Mouse (Mus musculus) CH12.LX (cell line): ENCODE measurements around the gene Spag6. TPM values are rescaled to one million over a fixed set of nuclear protein-coding genes. Genes with fewer than 3 reads are reported as not detected.

Experiments
- DNase-seq: peaks from one replicate; pipeline ENCODE4 v3.0.0-alpha.2; 2013; ENCODE audit errors: extremely low read depth
- H3K27ac ChIP-seq: 2 replicates; pipeline ENCODE4 v1.5.1; 2012; ENCODE audit warnings: low read depth, mild to moderate bottlenecking, control low read depth, moderate library complexity; ENCODE audit not compliant: insufficient read depth
- H3K27me3 ChIP-seq: replicated peaks from 2 replicates; pipeline ENCODE3; 2012; ENCODE audit warnings: inconsistent platforms
- H3K36me3 ChIP-seq, 2 experiments: replicated peaks in 1 of 2; 2 replicates each; pipeline versions ENCODE3 to v1.6.1; 2012; ENCODE audit warnings: inconsistent platforms in 1 of 2, low read length in 1 of 2, mild to moderate bottlenecking in 1 of 2, mixed read lengths in 1 of 2, moderate library complexity in 1 of 2; ENCODE audit not compliant: control insufficient read depth in 1 of 2, insufficient read depth in 1 of 2
- H3K4me1 ChIP-seq, 2 experiments: 2 replicates each; pipeline ENCODE4 v1.6.1; 2012; ENCODE audit warnings: inconsistent platforms in 1 of 2, moderate library complexity in 1 of 2; ENCODE audit not compliant: insufficient read depth in 2 of 2, control insufficient read depth in 1 of 2
- H3K4me2 ChIP-seq: 2 replicates; pipeline ENCODE4 v1.6.1; 2012; ENCODE audit warnings: low read depth, mild to moderate bottlenecking, control low read depth; ENCODE audit not compliant: poor library complexity, insufficient read depth, severe bottlenecking
- H3K4me3 ChIP-seq, 3 experiments: fragments of 150-350 bp in 1 of 3; sonication (generic) in 1 of 3; replicated peaks in 1 of 3; 2 replicates each; pipeline versions ENCODE3 to v1.5.1; 2011 to 2012; ENCODE audit warnings: low read depth in 2 of 3, low read length in 2 of 3, mild to moderate bottlenecking in 2 of 3, moderate library complexity in 2 of 3, control low read depth in 1 of 3, improper control_type of control experiment in 1 of 3, inconsistent platforms in 1 of 3, mixed read lengths in 1 of 3; ENCODE audit not compliant: poor library complexity in 1 of 3
- H3K79me2 ChIP-seq: replicated peaks from 2 replicates; pipeline ENCODE4 v1.6.1; 2012; ENCODE audit warnings: mild to moderate bottlenecking, moderate library complexity; ENCODE audit not compliant: control insufficient read depth, poor library complexity, insufficient read depth, severe bottlenecking; ENCODE audit errors: extremely low read depth
- H3K9ac ChIP-seq: 2 replicates; pipeline ENCODE4 v1.6.1; 2012; ENCODE audit warnings: low read depth, mild to moderate bottlenecking, control low read depth, moderate library complexity; ENCODE audit not compliant: insufficient read depth
- H3K9me3 ChIP-seq: replicated peaks from 2 replicates; pipeline ENCODE3; 2012; ENCODE audit warnings: low read length, inconsistent platforms, mixed read lengths
- BHLHE40 ChIP-seq: IDR thresholded peaks from 2 replicates; pipeline ENCODE4 v1.6.1; 2011; ENCODE audit warnings: mild to moderate bottlenecking, low read depth, low read length, improper control_type of control experiment
- CTCF ChIP-seq, 2 experiments: IDR thresholded peaks in 1 of 2; conservative IDR thresholded peaks in 1 of 2; 2 replicates each; pipeline ENCODE4 v1.5.1; 2011 to 2012; ENCODE audit warnings: low read depth in 2 of 2, low read length in 2 of 2, improper control_type of control experiment in 1 of 2, inconsistent platforms in 1 of 2, mild to moderate bottlenecking in 1 of 2, moderate library complexity in 1 of 2
- E2F4 ChIP-seq: IDR thresholded peaks from 2 replicates; pipeline ENCODE4 v1.6.1; 2011; ENCODE audit warnings: low read depth, low read length, improper control_type of control experiment; ENCODE audit not compliant: insufficient replicate concordance
- ELF1 ChIP-seq: IDR thresholded peaks from 2 replicates; pipeline ENCODE4 v1.6.1; 2014; ENCODE audit warnings: low read depth, mild to moderate bottlenecking, inconsistent platforms, low read length, improper control_type of control experiment
- HCFC1 ChIP-seq: IDR thresholded peaks from 2 replicates; pipeline ENCODE4 v1.6.1; 2012; ENCODE audit warnings: low read depth, mild to moderate bottlenecking, inconsistent platforms, low read length, improper control_type of control experiment
- IRF4 ChIP-seq: IDR thresholded peaks from 2 replicates; pipeline ENCODE4 v1.6.1; 2014; ENCODE audit warnings: low read depth, mild to moderate bottlenecking, inconsistent platforms, low read length, improper control_type of control experiment
- JUN ChIP-seq: IDR thresholded peaks from 2 replicates; pipeline ENCODE4 v1.6.1; 2011; ENCODE audit warnings: low read depth, mild to moderate bottlenecking, low read length, improper control_type of control experiment, moderate library complexity; ENCODE audit not compliant: insufficient read depth
- JUND ChIP-seq: conservative IDR thresholded peaks from 2 replicates; pipeline ENCODE4 v1.6.1; 2011; ENCODE audit warnings: low read depth, low read length, improper control_type of control experiment
- KAT2A ChIP-seq: IDR thresholded peaks from 2 replicates; pipeline ENCODE4 v1.6.1; 2012; ENCODE audit warnings: low read length, improper control_type of control experiment, inconsistent platforms; ENCODE audit not compliant: insufficient replicate concordance
- MAFK ChIP-seq: IDR thresholded peaks from 2 replicates; pipeline ENCODE4 v1.6.1; 2011; ENCODE audit warnings: low read length, improper control_type of control experiment; ENCODE audit not compliant: insufficient replicate concordance
- MAZ ChIP-seq: IDR thresholded peaks from 2 replicates; pipeline ENCODE4 v1.6.1; 2012; ENCODE audit warnings: low read depth, mild to moderate bottlenecking, inconsistent platforms, low read length, improper control_type of control experiment, moderate library complexity
- MYC ChIP-seq: IDR thresholded peaks from 2 replicates; pipeline ENCODE4 v1.6.1; 2011; ENCODE audit warnings: low read depth, mild to moderate bottlenecking, improper control_type of control experiment, low read length
- NELFE ChIP-seq: IDR thresholded peaks from 2 replicates; pipeline ENCODE4 v1.6.1; 2011; ENCODE audit warnings: low read depth, low read length, improper control_type of control experiment
- NRF1 ChIP-seq: IDR thresholded peaks from 2 replicates; pipeline ENCODE4 v1.6.1; 2014; ENCODE audit warnings: low read depth, mild to moderate bottlenecking, inconsistent platforms, low read length, improper control_type of control experiment, moderate library complexity
- POLR2A ChIP-seq: IDR thresholded peaks from 2 replicates; pipeline ENCODE4 v1.6.1; 2011; ENCODE audit warnings: low read depth, mild to moderate bottlenecking, improper control_type of control experiment, low read length
- POLR2AphosphoS2 ChIP-seq: IDR thresholded peaks from 2 replicates; pipeline ENCODE4 v1.6.1; 2011; ENCODE audit warnings: low read depth, low read length, improper control_type of control experiment
- RAD21 ChIP-seq: IDR thresholded peaks from 2 replicates; pipeline ENCODE4 v1.6.1; 2011; ENCODE audit warnings: low read depth, mild to moderate bottlenecking, low read length, improper control_type of control experiment, moderate library complexity
- SIN3A ChIP-seq: IDR thresholded peaks from 2 replicates; pipeline ENCODE4 v1.6.1; 2012; ENCODE audit warnings: low read length, improper control_type of control experiment, inconsistent platforms
- SMC3 ChIP-seq: IDR thresholded peaks from 2 replicates; pipeline ENCODE4 v1.6.1; 2011; ENCODE audit warnings: low read depth, low read length, improper control_type of control experiment
- TCF12 ChIP-seq: IDR thresholded peaks from 2 replicates; pipeline ENCODE4 v1.6.1; 2014; ENCODE audit warnings: low read depth, mild to moderate bottlenecking, inconsistent platforms, low read length, improper control_type of control experiment
- UBTF ChIP-seq: IDR thresholded peaks from 2 replicates; pipeline ENCODE4 v1.6.1; 2012; ENCODE audit warnings: low read depth, mild to moderate bottlenecking, inconsistent platforms, low read length, improper control_type of control experiment, moderate library complexity
- USF1 ChIP-seq: IDR thresholded peaks from 2 replicates; pipeline ENCODE4 v1.6.1; 2014; ENCODE audit warnings: low read depth, mild to moderate bottlenecking, inconsistent platforms, low read length, improper control_type of control experiment
- USF2 ChIP-seq: conservative IDR thresholded peaks from 2 replicates; pipeline ENCODE4 v1.6.1; 2011; ENCODE audit warnings: low read depth, low read length, improper control_type of control experiment
- ZNF384 ChIP-seq: IDR thresholded peaks from 2 replicates; pipeline ENCODE4 v1.6.1; 2012; ENCODE audit warnings: low read depth, low read length, improper control_type of control experiment, inconsistent platforms
- dilution Hi-C: fragments of 300-500 bp; cut with MboI; formaldehyde crosslinking; loops from 2 replicates; pipeline ENCODE4 v1.14.3; 2020; ENCODE audit warnings: low sequenced_read_pairs; ENCODE audit not compliant: extremely low pct_unique_long_range_greater_than_20kb, extremely low pct_ligation_motif_present
- in situ Hi-C: fragments of 300-500 bp; cut with MboI; formaldehyde crosslinking; loops from 3 replicates; pipeline ENCODE4 v1.14.3; 2019; ENCODE audit warnings: low sequenced_read_pairs, low pct_ligation_motif_present, low pct_unique_long_range_greater_than_20kb, mixed read lengths
- polyA plus RNA-seq: library from polyadenylated mRNA; unstranded; fragments of >175 nt; gene quantifications from 2 replicates; pipeline ENCODE4 v1.2.1, GENCODE M21; 2012; ENCODE audit warnings: low read depth; ENCODE audit not compliant: insufficient read length
- total RNA-seq, 2 experiments: library from RNA; depleted of rRNA; stranded (reverse); fragments of 300-350 nt in 1 of 2; fragments of >200 nt in 1 of 2; gene quantifications; 2 replicates each; pipeline ENCODE4 v1.2.3; 2012 to 2014

Gene Spag6
- total and polyA plus RNA-seq, 3 experiments: 0.34 TPM; not detected in 2

DNA sequence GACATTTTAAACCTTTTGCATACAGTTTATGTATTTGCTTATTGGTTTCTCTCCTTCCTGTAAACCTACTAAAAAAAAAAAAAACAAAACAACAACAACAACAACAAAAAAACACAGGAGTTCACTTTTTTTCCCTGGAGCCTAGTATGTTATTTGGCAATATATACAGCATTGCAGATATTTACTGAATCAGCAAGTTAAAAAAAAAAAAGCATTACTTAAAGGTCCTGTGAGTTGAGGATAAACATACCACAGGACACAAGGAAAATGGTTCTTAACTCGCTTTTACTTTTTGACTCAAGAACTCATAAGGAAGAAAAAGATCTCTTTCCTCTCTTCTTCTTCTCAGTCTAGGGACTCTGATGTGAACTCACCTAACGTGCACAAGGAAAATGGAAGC is 74.6 kb downstream of the Spag6 start:
- no peak overlapping the region for H3K27ac ChIP-seq
- peaks cover 2% of the 10 kb centered on the region for H3K9me3 ChIP-seq
- no peaks in the 10 kb centered on the region for H3K36me3 ChIP-seq
- no peak overlapping the region for H3K9ac ChIP-seq
- H3K79me2 ChIP-seq: no peaks in the 10 kb centered on the region
- no peak overlapping the region for H3K4me3 ChIP-seq
- dilution Hi-C loops (no loop called here), in situ Hi-C loops (no loop called here)
- H3K27me3 ChIP-seq: no peaks in the 10 kb centered on the region
- peaks cover 0 to 9% of the 10 kb centered on the region in 2 experiments; a peak in 2 of 4 replicates for H3K4me1 ChIP-seq
- no peak for DNase-seq
- TF ChIP-seq MYC: no peak
- TF ChIP-seq RAD21: no peak
- TF ChIP-seq POLR2AphosphoS2: no peak
- TF ChIP-seq SMC3: no peak
- no peak for TF ChIP-seq SIN3A
- TF ChIP-seq CTCF (conservative IDR thresholded peaks at IDR 0.05 in 1 of 2, IDR thresholded peaks at IDR 0.05 in 1 of 2; ENCODE audit: low read depth in 2 of 2, low read length in 2 of 2): no peak
- TF ChIP-seq KAT2A: no peak
- TF ChIP-seq JUND: no peak
- no peak for TF ChIP-seq JUN
- TF ChIP-seq IRF4: no peak
- TF ChIP-seq MAFK: no peak
- no peak for TF ChIP-seq NELFE
- TF ChIP-seq POLR2A: no peak
- no peak for TF ChIP-seq USF2
- TF ChIP-seq BHLHE40: no peak
- TF ChIP-seq USF1: no peak
- no peak for TF ChIP-seq HCFC1
- TF ChIP-seq TCF12: no peak
- no peak for TF ChIP-seq ZNF384
- H3K4me2 ChIP-seq: no peak overlapping the region

DNA sequence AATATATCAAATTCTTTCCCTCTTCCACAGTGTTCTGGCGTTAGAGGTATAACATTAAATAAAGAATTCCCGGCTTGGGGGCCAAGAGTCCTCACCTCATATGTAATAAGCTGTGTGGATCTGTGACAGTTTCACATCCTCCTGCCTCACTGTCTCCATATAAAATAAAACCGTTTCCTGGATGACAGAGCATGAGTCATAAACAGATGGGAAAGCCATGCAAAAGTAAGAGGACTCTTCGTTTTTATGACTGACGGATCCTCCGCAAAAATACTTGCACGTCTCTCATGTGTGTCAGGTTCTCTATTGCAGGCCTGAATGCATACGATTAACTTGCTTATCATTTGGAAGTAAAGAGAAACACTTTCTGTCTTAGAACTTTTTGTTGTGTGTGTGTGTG is 78.6 kb downstream of the Spag6 start:
- dilution Hi-C loops (no loop called here), in situ Hi-C loops (no loop called here)
- no peak overlapping the region for H3K4me3 ChIP-seq
- no peaks in the 10 kb centered on the region for H3K79me2 ChIP-seq
- no peaks in the 10 kb centered on the region for H3K4me1 ChIP-seq
- DNase-seq: no peak
- TF ChIP-seq ELF1: no peak
- no peak for TF ChIP-seq POLR2AphosphoS2
- no peak for TF ChIP-seq UBTF
- no peak for TF ChIP-seq E2F4
- no peak for TF ChIP-seq MAZ
- TF ChIP-seq KAT2A: no peak
- TF ChIP-seq NRF1: no peak
- no peak for TF ChIP-seq MAFK
- no peak for TF ChIP-seq IRF4
- no peak overlapping the region for H3K27ac ChIP-seq
- no peaks in the 10 kb centered on the region for H3K36me3 ChIP-seq
- H3K27me3 ChIP-seq: no peaks in the 10 kb centered on the region
- no peak overlapping the region for H3K9ac ChIP-seq
- H3K9me3 ChIP-seq: peaks cover 2% of the 10 kb centered on the region
- no peak overlapping the region for H3K4me2 ChIP-seq
